Mouse (Mus musculus) thymus, postnatal 36 days (tissue): ENCODE measurements around the gene 5730522E02Rik.

Experiments
- DNase-seq, 2 experiments: peaks; one replicate each; pipeline ENCODE4 v3.0.0; 2022; ENCODE audit warnings: mixed read lengths in 2 of 2

Gene 5730522E02Rik

GRCm38 (mm10) chr11:26125923-26126322 is 84.6 kb downstream of the 5730522E02Rik start:
- no peak for DNase-seq

- DNase-seq = no peak
These were observed 89.6 kb downstream of the 5730522E02Rik start for GRCm38 (mm10) chr11:26120781-26121557.

- no peak for DNase-seq
These were observed 92.9 kb downstream of the 5730522E02Rik start for GRCm38 (mm10) chr11:26117651-26118050.

GRCm38 (mm10) chr11:26112206-26112605 is 98.4 kb downstream of the 5730522E02Rik start:
- DNase-seq = no peak

- no peak for DNase-seq
These were observed 101.9 kb downstream of the 5730522E02Rik start for GRCm38 (mm10) chr11:26108647-26109046.

- no peak for DNase-seq
These were observed 105.9 kb downstream of the 5730522E02Rik start for GRCm38 (mm10) chr11:26104680-26105079.

- DNase-seq = no peak
These were observed 106.9 kb downstream of the 5730522E02Rik start for GRCm38 (mm10) chr11:26103698-26104097.

GRCm38 (mm10) chr11:26102878-26103277 is 107.7 kb downstream of the 5730522E02Rik start:
- no peak for DNase-seq

GRCm38 (mm10) chr11:26100077-26100476 is 110.5 kb downstream of the 5730522E02Rik start:
- DNase-seq = no peak

GRCm38 (mm10) chr11:26098933-26099332 is 111.6 kb downstream of the 5730522E02Rik start:
- no peak for DNase-seq

GRCm38 (mm10) chr11:26096095-26096494 is 114.5 kb downstream of the 5730522E02Rik start:
- DNase-seq = no peak

GRCm38 (mm10) chr11:26088993-26089392 is 121.6 kb downstream of the 5730522E02Rik start:
- DNase-seq = no peak

GRCm38 (mm10) chr11:26086679-26087078 is 123.9 kb downstream of the 5730522E02Rik start:
- DNase-seq = no peak

- DNase-seq = no peak
These were observed 125.1 kb downstream of the 5730522E02Rik start for GRCm38 (mm10) chr11:26085380-26086035.

GRCm38 (mm10) chr11:26076335-26076734 is 134.2 kb downstream of the 5730522E02Rik start:
- DNase-seq = no peak

GRCm38 (mm10) chr11:26075536-26075935 is 135.0 kb downstream of the 5730522E02Rik start:
- DNase-seq = no peak

- DNase-seq = no peak
These were observed 136.8 kb downstream of the 5730522E02Rik start for GRCm38 (mm10) chr11:26073638-26074294.

- no peak for DNase-seq
These were observed 138.5 kb downstream of the 5730522E02Rik start for GRCm38 (mm10) chr11:26072101-26072500.

- DNase-seq = no peak
These were observed 147.3 kb downstream of the 5730522E02Rik start for GRCm38 (mm10) chr11:26063252-26063651.

GRCm38 (mm10) chr11:26061471-26062137 is 149.0 kb downstream of the 5730522E02Rik start:
- DNase-seq = no peak

- no peak for DNase-seq
These were observed 197.0 kb downstream of the 5730522E02Rik start for GRCm38 (mm10) chr11:26013527-26013926.

- DNase-seq = no peak
These were observed 206.5 kb downstream of the 5730522E02Rik start for GRCm38 (mm10) chr11:26004018-26004417.

- no peak for DNase-seq
These were observed 210.8 kb downstream of the 5730522E02Rik start for GRCm38 (mm10) chr11:25999738-26000137.
